Mouse (Mus musculus): ENCODE measurements around the gene C1s1.

- TF ChIP-seq CTCF (IDR thresholded peaks at IDR 0.05; ENCODE audit: low read depth, low read length): no peak
- no peak for TF ChIP-seq POLR2A (IDR thresholded peaks at IDR 0.05; ENCODE audit: insufficient read depth, low read length)
Measured at GRCm38 (mm10) chr6:124496054-124496453, 46.1 kb downstream of the C1s1 start.
